Mouse (Mus musculus): Measurements from ENCODE around the gene Adgrg5. TPM values are rescaled to one million over a fixed set of nuclear protein-coding genes. Genes with fewer than 3 reads are reported as not detected.

Adgrg5 gene
- polyA plus RNA-seq, 1 experiment from 2014 or later, result 0.22 TPM

- Histone ChIP-seq H3K27me3 (no peaks in the 10 kb centered on the region), H3K9me3 (no peaks in the 10 kb centered on the region), H3K4me2 (no peak overlapping the region), H3K27ac (peak overlapping the region; percentile 47; the same call in 1 of the 2 replicates), H3K9ac (no peak overlapping the region), H3K4me3 (no peak overlapping the region), H3K4me1 (peaks cover 63% of the 10 kb centered on the region), H3K36me3 (peaks cover 39% of the 10 kb centered on the region)
- no peak for ATAC-seq (ENCODE audit: insufficient number of reproducible peaks, low FRiP score, low TSS enrichment, low read depth)
- WGBS, result 19% methylated on average over 5 of the region's 5 CpGs
Measured at GRCm38 (mm10) chr8:94901031-94901430, 22.5 kb upstream of the Adgrg5 start.

- H3K36me3 ChIP-seq, result peaks cover 64% of the 10 kb centered on the region
- H3K9me3 ChIP-seq, result no peaks in the 10 kb centered on the region
- no peak overlapping the region for H3K9ac ChIP-seq
- WGBS, result 21% methylated on average over 12 of the region's 12 CpGs
- no peak overlapping the region for H3K27ac ChIP-seq
- H3K27me3 ChIP-seq, result no peaks in the 10 kb centered on the region
- peaks cover 66% of the 10 kb centered on the region for H3K4me1 ChIP-seq
- ATAC-seq (ENCODE audit: insufficient number of reproducible peaks, low FRiP score, low TSS enrichment, low read depth), result 0 out of 2 replicates have a peak, but pooled peaks have one; percentile 8
- H3K4me2 ChIP-seq, result no peak overlapping the region
- H3K4me3 ChIP-seq, result no peak overlapping the region
Measured at GRCm38 (mm10) chr8:94903709-94904108, 19.8 kb upstream of the Adgrg5 start.

GRCm38 (mm10) chr8:94904450-94905175 is 18.9 kb upstream of the Adgrg5 start:
- Histone ChIP-seq H3K4me1 (peaks cover 60% of the 10 kb centered on the region), H3K4me3 (no peak overlapping the region), H3K9me3 (no peaks in the 10 kb centered on the region), H3K27ac (peak overlapping the region; percentile 6; the same call in 1 of the 2 replicates), H3K27me3 (no peaks in the 10 kb centered on the region), H3K4me2 (no peak overlapping the region), H3K36me3 (peaks cover 72% of the 10 kb centered on the region), H3K9ac (no peak overlapping the region)
- 51% methylated on average over 12 of the region's 12 CpGs for WGBS
- ATAC-seq (ENCODE audit: insufficient number of reproducible peaks, low FRiP score, low TSS enrichment, low read depth), result no peak

- Histone ChIP-seq H3K4me3 (no peak overlapping the region), H3K9ac (no peak overlapping the region), H3K27me3 (peaks cover 2% of the 10 kb centered on the region; the same call in 1 of the 2 replicates), H3K9me3 (no peaks in the 10 kb centered on the region), H3K36me3 (peaks cover 93% of the 10 kb centered on the region), H3K4me1 (peaks cover 44% of the 10 kb centered on the region), H3K27ac (no peak overlapping the region), H3K4me2 (no peak overlapping the region)
- WGBS, result 80% methylated on average over 18 of the region's 18 CpGs
- no peak for ATAC-seq (ENCODE audit: insufficient number of reproducible peaks, low FRiP score, low TSS enrichment, low read depth)
Measured at GRCm38 (mm10) chr8:94907591-94908300, 15.7 kb upstream of the Adgrg5 start.

GRCm38 (mm10) chr8:94908847-94909246 is 14.6 kb upstream of the Adgrg5 start:
- H3K36me3 ChIP-seq, result peaks cover 92% of the 10 kb centered on the region
- H3K9me3 ChIP-seq, result no peaks in the 10 kb centered on the region
- ATAC-seq (ENCODE audit: insufficient number of reproducible peaks, low FRiP score, low TSS enrichment, low read depth), result no peak
- H3K4me2 ChIP-seq, result no peak overlapping the region
- no peak overlapping the region for H3K9ac ChIP-seq
- H3K4me1 ChIP-seq, result peaks cover 46% of the 10 kb centered on the region
- WGBS, result 5% methylated on average over 4 of the region's 4 CpGs
- no peak overlapping the region for H3K27ac ChIP-seq
- no peak overlapping the region for H3K4me3 ChIP-seq
- H3K27me3 ChIP-seq, result peaks cover 9% of the 10 kb centered on the region

- peak overlapping the region; percentile 31 for H3K4me3 ChIP-seq
- H3K27ac ChIP-seq, result no peak overlapping the region
- WGBS, result 15% methylated on average over 77 of the region's 77 CpGs
- peaks cover 51% of the 10 kb centered on the region for H3K36me3 ChIP-seq
- H3K9me3 ChIP-seq, result no peaks in the 10 kb centered on the region
- H3K4me1 ChIP-seq, result peaks cover 61% of the 10 kb centered on the region
- peaks cover 9% of the 10 kb centered on the region for H3K27me3 ChIP-seq
- no peak overlapping the region for H3K9ac ChIP-seq
- ATAC-seq (ENCODE audit: insufficient number of reproducible peaks, low FRiP score, low TSS enrichment, low read depth), result no peak
- peak overlapping the region; percentile 54 for H3K4me2 ChIP-seq
Measured at GRCm38 (mm10) chr8:94913061-94913660, 10.3 kb upstream of the Adgrg5 start.

- Histone ChIP-seq H3K36me3 (peaks cover 41% of the 10 kb centered on the region), H3K27ac (no peak overlapping the region), H3K9ac (no peak overlapping the region), H3K4me1 (peaks cover 61% of the 10 kb centered on the region), H3K4me3 (no peak overlapping the region), H3K9me3 (no peaks in the 10 kb centered on the region), H3K27me3 (peaks cover 9% of the 10 kb centered on the region), H3K4me2 (peak overlapping the region; percentile 54; the same call in 1 of the 2 replicates)
- ATAC-seq (ENCODE audit: insufficient number of reproducible peaks, low FRiP score, low TSS enrichment, low read depth), result no peak
- 51% methylated on average over 6 of the region's 6 CpGs for WGBS
Measured at GRCm38 (mm10) chr8:94914256-94914655, 9.2 kb upstream of the Adgrg5 start.

- Histone ChIP-seq H3K27me3 (peaks cover 9% of the 10 kb centered on the region), H3K9me3 (no peaks in the 10 kb centered on the region), H3K36me3 (peaks cover 37% of the 10 kb centered on the region), H3K4me1 (peaks cover 61% of the 10 kb centered on the region), H3K4me2 (peak overlapping the region; percentile 54), H3K9ac (no peak overlapping the region), H3K4me3 (peak overlapping the region; percentile 13), H3K27ac (peak overlapping the region; percentile 59)
- 10% methylated on average over 3 of the region's 3 CpGs for WGBS
- peak; percentile 59 for ATAC-seq (ENCODE audit: insufficient number of reproducible peaks, low FRiP score, low TSS enrichment, low read depth)
Measured at GRCm38 (mm10) chr8:94914701-94915101, 8.8 kb upstream of the Adgrg5 start.

- H3K4me1 ChIP-seq, result peaks cover 59% of the 10 kb centered on the region
- 32% methylated on average over 9 of the region's 9 CpGs for WGBS
- no peaks in the 10 kb centered on the region for H3K9me3 ChIP-seq
- peaks cover 9% of the 10 kb centered on the region for H3K27me3 ChIP-seq
- H3K36me3 ChIP-seq, result peaks cover 20% of the 10 kb centered on the region
- peak overlapping the region; percentile 94 for H3K27ac ChIP-seq
- H3K4me2 ChIP-seq, result peak overlapping the region; percentile 80
- peak overlapping the region; percentile 87 for H3K4me3 ChIP-seq
- 0 out of 2 replicates have a peak overlapping the region, but pooled peaks have one; percentile 50 for H3K9ac ChIP-seq
- ATAC-seq (ENCODE audit: insufficient number of reproducible peaks, low FRiP score, low TSS enrichment, low read depth), result no peak
Measured at GRCm38 (mm10) chr8:94916311-94916959, 7.1 kb upstream of the Adgrg5 start.

- ATAC-seq (ENCODE audit: insufficient number of reproducible peaks, low FRiP score, low TSS enrichment, low read depth), result no peak
- H3K27ac ChIP-seq, result peak overlapping the region; percentile 94
- peaks cover 9% of the 10 kb centered on the region for H3K27me3 ChIP-seq
- H3K4me1 ChIP-seq, result peaks cover 54% of the 10 kb centered on the region
- peak overlapping the region; percentile 87 for H3K4me3 ChIP-seq
- peak overlapping the region; percentile 50; the same call in 1 of the 2 replicates for H3K9ac ChIP-seq
- peak overlapping the region; percentile 80 for H3K4me2 ChIP-seq
- 3% methylated on average over 10 of the region's 10 CpGs for WGBS
- H3K9me3 ChIP-seq, result no peaks in the 10 kb centered on the region
- H3K36me3 ChIP-seq, result peaks cover 14% of the 10 kb centered on the region
Measured at GRCm38 (mm10) chr8:94916960-94917324, 6.6 kb upstream of the Adgrg5 start.

GRCm38 (mm10) chr8:94917352-94917751 is 6.1 kb upstream of the Adgrg5 start:
- under 1% methylated on average over 25 of the region's 27 CpGs for WGBS

More at GRCm38 (mm10) chr8:94917352-94917751, 6.1 kb upstream of the Adgrg5 start:
- Histone ChIP-seq H3K36me3 (peaks cover 10% of the 10 kb centered on the region; the same call in 1 of the 2 replicates), H3K4me1 (peaks cover 50% of the 10 kb centered on the region), H3K9ac (peak overlapping the region; percentile 68), H3K27me3 (peaks cover 9% of the 10 kb centered on the region), H3K4me2 (peak overlapping the region; percentile 80), H3K9me3 (no peaks in the 10 kb centered on the region), H3K4me3 (peak overlapping the region; percentile 87), H3K27ac (peak overlapping the region; percentile 94)
- ATAC-seq (ENCODE audit: insufficient number of reproducible peaks, low FRiP score, low TSS enrichment, low read depth), result peak; percentile 93
